Comparison of ENCODE assay signal across 8 mouse cellular contexts in genomic region chrX:136269743-136270392, GRCm38 (mm10). TPM values are rescaled to one million over a fixed set of nuclear protein-coding genes. Genes with fewer than 3 reads are reported as not detected.
DNase-seq lines count a peak whose midpoint lies in the region; ATAC-seq and TF ChIP-seq lines count a peak whose summit lies in the region.
"Not testable (repeated sequence)": the region's sequence is repeated elsewhere in the genome, so short reads cannot be mapped to it uniquely, and the experiment has no call there.

TSS of gene Bex3 (plus strand) at chrX:136270253.

- H3K27ac ChIP-seq in hindbrain, postnatal 0 days = peak within 1 kb of the TSS; percentile 75
- not testable (repeated sequence) for H3K27ac ChIP-seq in lung, embryonic 16.5 days (ENCODE audit: low read length)
- peak within 1 kb of the TSS; percentile 81 for H3K27ac ChIP-seq in neural tube, embryonic 15.5 days (replicated peaks)

- H3K9me3 ChIP-seq in hindbrain, postnatal 0 days (ENCODE audit: low read length); lung, embryonic 16.5 days (ENCODE audit: control insufficient read depth, low read length); neural tube, embryonic 15.5 days (replicated peaks): not testable (repeated sequence)

- TF ChIP-seq CTCF in hindbrain, postnatal 0 days (IDR thresholded peaks at IDR 0.05; ENCODE audit: low read depth) = not testable (repeated sequence)

- ATAC-seq in common myeloid progenitor, adult 5-6 weeks (replicated peaks; ENCODE audit: low read depth, poor library complexity, severe bottlenecking) = peak; percentile 96
- peak; percentile 98 for ATAC-seq in hindbrain, postnatal 0 days
- peak; percentile 97 for ATAC-seq in lung, embryonic 16.5 days (ENCODE audit: low read depth)
- peak; percentile 98 for ATAC-seq in neural tube, embryonic 15.5 days (ENCODE audit: low FRiP score)

- DNase-seq in NIH3T3 (ENCODE audit: low read depth) = peak; percentile 13
- DNase-seq in gastrocnemius, postnatal 25 days = peak; percentile 30
- peak; percentile 2 for DNase-seq in hindbrain, postnatal 0 days (ENCODE audit: low spot score)
- peak in 1 of 2 experiments; percentile 26 for DNase-seq in layer of hippocampus, postnatal 25 days (ENCODE audit: extremely low spot score in 1 of 2, low spot score in 1 of 2)
- DNase-seq in thymus, postnatal 0 days (ENCODE audit: low spot score) = not testable (repeated sequence)

- not testable (repeated sequence) for H3K4me1 ChIP-seq in hindbrain, postnatal 0 days (ENCODE audit: insufficient read depth, low read length); lung, embryonic 16.5 days (replicated peaks; ENCODE audit: control insufficient read depth, insufficient read depth, low read length)
- peaks cover 12% of the 10 kb centered on the region for H3K4me1 ChIP-seq in neural tube, embryonic 15.5 days

- 77% methylated on average over 4 of the region's 30 CpGs for WGBS in hindbrain, postnatal 0 days
- 65% methylated on average over 4 of the region's 30 CpGs for WGBS in lung, embryonic 16.5 days
- 33% methylated on average over 9 of the region's 30 CpGs for WGBS in neural tube, embryonic 15.5 days

- peak within 1 kb of the TSS; percentile 39 for H3K4me3 ChIP-seq in hindbrain, postnatal 0 days (ENCODE audit: low read length)
- peak within 1 kb of the TSS; percentile 50 for H3K4me3 ChIP-seq in lung, embryonic 16.5 days (ENCODE audit: low read length)
- peak within 1 kb of the TSS; percentile 45 for H3K4me3 ChIP-seq in neural tube, embryonic 15.5 days (replicated peaks)

- peak within 1 kb of the TSS; percentile 55 for H3K4me2 ChIP-seq in hindbrain, postnatal 0 days (ENCODE audit: low read depth, low read length)
- peak within 1 kb of the TSS; percentile 47 for H3K4me2 ChIP-seq in lung, embryonic 16.5 days (ENCODE audit: low read depth, low read length)
- H3K4me2 ChIP-seq in neural tube, embryonic 15.5 days = peak within 1 kb of the TSS; percentile 58

- H3K9ac ChIP-seq in hindbrain, postnatal 0 days (replicated peaks; ENCODE audit: low read length) = peak within 1 kb of the TSS; percentile 52
- peak within 1 kb of the TSS; percentile 62 for H3K9ac ChIP-seq in lung, embryonic 16.5 days (ENCODE audit: low read length)
- peak within 1 kb of the TSS; percentile 42; the same call in 1 of the 2 replicates for H3K9ac ChIP-seq in neural tube, embryonic 15.5 days (replicated peaks)

- H3K27me3 ChIP-seq in hindbrain, postnatal 0 days (ENCODE audit: insufficient read depth, low read length); lung, embryonic 16.5 days (ENCODE audit: control insufficient read depth, insufficient read depth, low read depth, low read length); neural tube, embryonic 15.5 days (replicated peaks): not testable (repeated sequence)

- not testable (repeated sequence) for H3K36me3 ChIP-seq in hindbrain, postnatal 0 days (ENCODE audit: insufficient read depth, low read length); lung, embryonic 16.5 days (ENCODE audit: control insufficient read depth, insufficient read depth, low read length); neural tube, embryonic 15.5 days

RNA-seq across cellular contexts. Expression of gene Bex3, which starts in this region (rescaled TPM):
- 127 and 175 TPM in 2 replicates for total RNA-seq in common myeloid progenitor, adult 5-6 weeks (2017)
- 1 to 10 TPM; 3.1 to 4.8 TPM for total RNA-seq in gastrocnemius, postnatal 25 days (2021)
- 263 and 314 TPM in 2 replicates for total RNA-seq in hindbrain, postnatal 0 days (2014; rRNA removed)
- 900 and 904 TPM in 2 replicates for polyA plus RNA-seq in hindbrain, postnatal 0 days (2015; fragmentation: Nextera tagmentation; extraction: Ambion mirVana)
- 100 to 1,000 TPM; 317 to 336 TPM for total RNA-seq in layer of hippocampus, postnatal 25 days (2021)
- 412 and 444 TPM in 2 replicates for polyA plus RNA-seq in lung, embryonic 16.5 days (2015; fragmentation: Nextera tagmentation; extraction: Ambion mirVana)
- polyA plus RNA-seq in neural tube, embryonic 15.5 days (2015; fragmentation: Nextera tagmentation; extraction: Ambion mirVana) = 733 and 798 TPM in 2 replicates
- polyA plus RNA-seq in thymus, postnatal 0 days (2015; fragmentation: Nextera tagmentation; extraction: Ambion mirVana) = 165 and 185 TPM in 2 replicates

Comparison
In these comparisons a context has a peak if more than half of its experiments do, and no peak if none do; other contexts are left out.
1. RNA of gene Bex3 (total RNA-seq): 317 to 336 TPM in layer of hippocampus, postnatal 25 days, 263 to 314 TPM in hindbrain, postnatal 0 days and 127 to 175 TPM in common myeloid progenitor, adult 5-6 weeks; 3.1 to 4.8 TPM in gastrocnemius, postnatal 25 days; every median in the first group is over 10 times any median in the second.
2. Peak in every context shown above with its lines, with median percentiles within 50 percentile points of each other: ATAC-seq, H3K4me2 ChIP-seq, H3K4me3 ChIP-seq and H3K9ac ChIP-seq.